Mouse (Mus musculus) spleen, adult 2 months (tissue): Measurements from ENCODE around the gene Hoxa2.

Experiments used
- CTCF ChIP-seq: fragments of 200-500 bp; IDR thresholded peaks from 2 replicates; pipeline ENCODE4 v1.5.1; 2011; ENCODE audit warnings: mild to moderate bottlenecking, inconsistent platforms; ENCODE audit not compliant: insufficient read depth, insufficient read length, insufficient replicate concordance; ENCODE audit errors: extremely low read depth
- POLR2A ChIP-seq: fragments of 200-500 bp; IDR thresholded peaks from 2 replicates; pipeline ENCODE4 v1.6.1; 2011; ENCODE audit warnings: low read depth, low read length, inconsistent platforms

GRCm38 (mm10) chr6:52173648-52174047 is 9.0 kb upstream of the Hoxa2 start:
- TF ChIP-seq CTCF (no peak), POLR2A (no peak)
